ENCODE assay signal across 9 mouse cellular contexts in the genomic region with DNA sequence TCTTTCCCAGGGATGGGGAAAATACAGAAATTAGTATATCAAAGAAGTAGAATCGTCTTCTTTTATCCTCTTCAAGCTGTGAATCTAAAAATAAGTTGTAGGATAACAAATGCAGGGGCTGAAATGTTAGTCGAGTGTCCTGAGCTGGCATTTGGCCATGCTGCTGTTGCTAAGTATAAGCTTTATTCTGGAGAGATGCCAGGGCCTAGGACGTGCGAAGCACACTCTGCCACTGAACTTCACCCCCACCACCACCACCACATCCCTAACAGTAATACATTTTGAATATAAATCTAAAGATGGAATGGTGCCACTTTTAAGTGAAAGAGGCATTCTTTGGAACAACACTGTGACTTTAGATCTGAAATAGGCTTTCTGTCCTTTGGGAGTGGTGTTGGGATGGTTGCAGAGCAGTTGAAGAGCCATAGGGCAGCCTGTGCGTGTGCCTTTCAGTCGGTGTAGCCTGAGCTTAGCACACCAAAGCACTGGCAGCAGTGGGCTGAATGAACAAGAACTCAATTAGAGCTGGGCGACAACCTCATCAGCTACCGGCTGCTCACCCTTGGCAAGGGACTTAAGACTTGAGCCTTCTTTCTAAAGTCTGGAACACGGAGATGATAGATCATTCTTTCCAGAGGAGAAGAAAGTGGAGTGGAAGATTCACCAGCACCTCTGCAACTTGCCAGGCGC.
DNase-seq lines count a peak whose midpoint lies in the region; TF ChIP-seq lines count a peak whose summit lies in the region.
"Had no signal": no experiment of that assay in that cellular context is flagged by ENCODE, and none has a peak within 500 bp of the region (broad histone marks: within the 10 kb centered on the region; RNA-seq: fewer than 3 reads in every experiment).

No protein-coding gene starts in this region.

- no peak for TF ChIP-seq POLR2A in embryonic fibroblast, embryonic 13.5 days (IDR thresholded peaks at IDR 0.05; ENCODE audit: low read depth, low read length)

- H3K4me1 ChIP-seq in embryonic fibroblast, embryonic 13.5 days (ENCODE audit: control insufficient read depth, insufficient read depth, low read length) = peaks cover 10% of the 10 kb centered on the region; the same call in 1 of the 2 replicates

- H3K27ac ChIP-seq in embryonic fibroblast, embryonic 13.5 days (ENCODE audit: insufficient read depth, low read length) = peak overlapping the region; percentile 59

- TF ChIP-seq CTCF in embryonic fibroblast, embryonic 13.5 days (IDR thresholded peaks at IDR 0.05; ENCODE audit: borderline replicate concordance, insufficient read depth, low read length) = no peak

- peak; percentile 91 for DNase-seq in heart, adult 11 months
- DNase-seq in heart, postnatal 25 days (ENCODE audit: low spot score) = no peak
- DNase-seq in heart, postnatal 14 days = peak; percentile 50 to 62
- peak; percentile 40 for DNase-seq in lung, postnatal 14 days
- DNase-seq in adrenal gland, postnatal 4 days (ENCODE audit: low spot score in 2 of 2) = no peak
- no peak for DNase-seq in thymus, postnatal 25 days
- no peak for DNase-seq in urinary bladder, adult 18-20 months (ENCODE audit: low spot score in 2 of 2)
- DNase-seq: adrenal gland, postnatal 25 days had no signal

- no peak overlapping the region for H3K4me3 ChIP-seq in embryonic fibroblast, embryonic 13.5 days (ENCODE audit: insufficient read depth, low read length)

- intact Hi-C loops in heart, postnatal 25 days (cut with DNase I) = no loop called here
- intact Hi-C loops in heart, postnatal 14 days (cut with DNase I) = no loop called here

Comparison
In these comparisons a context has a peak if more than half of its experiments do, and no peak if none do; other contexts are left out.
1. DNase-seq: peak in heart, adult 11 months (single experiment), heart, postnatal 14 days (2 of 2) and lung, postnatal 14 days (single experiment); none in heart, postnatal 25 days (single experiment), adrenal gland, postnatal 4 days (0 of 2), thymus, postnatal 25 days (single experiment) and urinary bladder, adult 18-20 months (0 of 2).